Mouse (Mus musculus) urinary bladder, adult 2 months (tissue): ENCODE measurements around the gene Mettl5. TPM values are rescaled to one million over a fixed set of nuclear protein-coding genes. Genes with fewer than 3 reads are reported as not detected.
A peak's percentile ranks its signal among the peaks of the same experiment; 100 is the strongest.
"Not testable (repeated sequence)": the region's sequence is repeated elsewhere in the genome, so short reads cannot be mapped to it uniquely, and the experiment has no call there.

Experiments
- DNase-seq: peaks from one replicate; pipeline ENCODE4 v3.0.0; 2022; ENCODE audit warnings: low spot score
- polyA plus RNA-seq: library from polyadenylated mRNA; depleted of rRNA; stranded (reverse); fragments of >200 nt; gene quantifications from 2 replicates; pipeline ENCODE4 v1.2.3, GENCODE M21; 2012; rRNA removed

Mettl5 gene
- polyA plus RNA-seq: 17.2 and 17.5 TPM in 2 replicates

GRCm38 (mm10) chr2:69885451-69886305, at the start of gene Mettl5:
Mettl5 (minus strand) TSS chr2:69885615.
- peak; percentile 83 for DNase-seq

GRCm38 (mm10) chr2:69924943-69925342, 39.5 kb upstream of the Mettl5 start:
- DNase-seq: no peak

GRCm38 (mm10) chr2:69917301-69917700, 31.9 kb upstream of the Mettl5 start:
- DNase-seq: no peak

DNA sequence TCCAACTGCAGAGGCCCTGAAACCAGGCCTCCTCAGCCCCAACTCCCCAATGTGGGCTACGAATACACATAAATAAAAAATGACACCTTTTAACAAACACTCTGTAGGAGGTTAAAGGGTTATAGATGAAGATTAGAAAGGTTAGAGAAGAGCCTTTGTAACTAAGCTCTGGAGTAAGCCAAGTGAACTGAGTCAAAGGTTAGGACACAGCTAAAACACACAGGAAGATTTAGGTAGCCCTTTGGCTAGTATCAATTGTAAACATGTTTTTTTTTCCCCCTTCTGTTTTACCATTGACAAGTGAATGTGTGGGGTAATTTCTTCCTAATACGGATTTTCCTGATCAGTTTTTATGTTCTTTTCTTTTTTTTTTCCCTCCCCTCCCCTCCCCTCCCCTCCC, 27.4 kb upstream of the Mettl5 start:
- DNase-seq: no peak

GRCm38 (mm10) chr2:69907394-69907793, 22.0 kb upstream of the Mettl5 start:
- not testable (repeated sequence) for DNase-seq

DNA sequence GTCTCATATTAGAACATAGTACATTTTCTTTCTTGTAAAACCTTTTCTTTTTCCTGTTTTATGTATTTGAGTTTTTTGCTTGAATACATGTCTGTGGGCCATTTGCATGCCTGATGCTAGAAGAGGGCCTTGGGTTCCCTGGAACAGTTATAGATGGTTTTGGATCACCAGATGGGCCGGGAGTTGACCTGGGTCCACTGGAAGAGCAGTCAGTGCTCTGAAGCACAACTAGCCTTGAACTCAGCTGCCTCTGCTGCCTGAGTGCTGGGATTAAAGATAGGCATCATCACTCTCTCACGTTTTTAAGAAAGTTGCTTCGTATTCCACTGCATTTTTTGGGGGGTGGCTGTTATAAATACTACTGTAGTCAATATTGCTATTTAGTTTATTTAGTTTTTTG, 18.1 kb upstream of the Mettl5 start:
- no peak for DNase-seq

- DNase-seq: peak; percentile 47
These were observed 12.5 kb upstream of the Mettl5 start for GRCm38 (mm10) chr2:69897618-69898575.

DNA sequence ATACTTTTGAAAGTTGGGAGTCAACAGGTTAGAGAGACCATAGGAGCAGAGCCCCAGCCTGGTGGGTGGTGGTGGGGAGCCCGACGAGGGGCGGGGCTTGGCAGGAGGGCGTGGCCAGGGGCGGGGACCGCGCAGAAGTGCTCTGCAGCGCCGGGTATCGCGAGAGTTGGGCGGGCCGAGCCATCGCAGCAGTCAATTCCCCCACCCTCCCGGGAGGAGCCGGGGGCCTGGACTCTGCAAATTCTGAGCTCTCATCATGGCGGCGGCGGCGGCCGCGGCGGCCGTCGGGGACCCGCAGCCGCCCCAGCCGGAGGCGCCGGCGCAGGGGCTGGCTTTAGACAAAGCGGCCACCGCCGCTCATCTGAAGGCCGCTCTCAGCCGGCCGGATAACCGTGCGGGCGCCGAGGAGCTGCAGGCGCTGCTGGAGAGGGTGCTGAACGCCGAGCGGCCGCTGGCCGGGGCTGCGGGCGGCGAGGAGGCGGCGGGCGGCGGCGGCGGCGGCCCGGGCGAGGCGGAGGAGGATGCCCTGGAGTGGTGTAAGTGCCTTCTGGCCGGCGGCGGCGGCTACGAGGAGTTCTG, 11.7 kb upstream of the Mettl5 start, which contains the start of gene Ubr3:
Ubr3 (plus strand) TSS at position 208 of the 579 bp plus-strand sequence.
- DNase-seq: peak; percentile 96

GRCm38 (mm10) chr2:69896224-69896581, 10.8 kb upstream of the Mettl5 start:
- DNase-seq: no peak

DNA sequence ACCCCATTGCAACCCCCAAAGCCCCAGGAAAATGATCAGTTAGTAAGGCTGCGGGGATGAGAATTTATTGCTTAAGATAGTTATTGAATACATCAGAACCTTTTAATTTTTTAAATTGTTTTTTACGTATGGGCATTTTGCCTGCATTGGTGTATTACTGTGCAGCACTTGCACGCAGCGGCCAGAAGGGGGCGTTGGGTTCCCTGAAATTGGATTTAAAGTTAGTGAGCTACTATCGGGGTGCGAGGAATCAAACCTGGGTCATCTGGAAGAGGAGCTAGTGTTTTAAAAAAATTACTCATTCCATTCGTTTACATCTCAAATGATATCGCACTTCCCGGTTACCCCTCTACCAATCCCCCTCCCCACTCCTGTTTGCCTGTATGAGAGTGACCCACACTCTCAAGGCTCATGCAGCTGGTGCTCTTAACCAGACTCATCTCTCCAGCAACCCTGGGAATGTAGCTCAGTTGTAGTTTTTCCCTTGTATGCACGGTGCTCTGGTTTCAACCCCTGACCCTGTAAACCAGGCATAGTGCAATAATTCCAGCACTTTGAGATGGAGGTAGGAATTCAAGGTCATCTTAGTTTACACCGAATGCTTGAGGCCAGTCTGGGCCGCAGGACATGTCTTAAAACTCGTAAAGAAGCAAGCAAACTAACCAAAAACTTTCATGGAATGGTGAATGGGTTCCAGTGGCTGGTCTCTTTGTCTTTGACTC, 10.2 kb upstream of the Mettl5 start:
- no peak for DNase-seq

DNA sequence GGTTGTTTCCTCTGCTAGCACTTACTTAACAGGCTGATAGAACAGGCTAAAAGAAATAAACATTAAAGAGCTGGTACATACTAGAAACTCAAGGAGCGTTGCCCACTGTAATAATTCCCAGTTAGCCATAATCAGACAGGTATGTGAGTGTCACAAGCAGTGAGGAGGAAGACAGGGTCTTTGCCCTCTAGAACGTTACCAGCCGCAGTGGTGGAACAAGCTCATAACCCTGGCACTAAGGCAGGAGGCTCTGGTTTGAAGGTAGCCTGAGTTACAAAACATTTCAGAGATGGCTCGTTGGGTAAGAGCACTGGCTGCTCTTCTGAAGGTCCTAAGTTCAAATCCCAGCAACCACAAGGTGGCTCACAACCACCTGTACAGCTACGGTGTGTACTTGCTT, 8.5 kb upstream of the Mettl5 start:
- no peak for DNase-seq

- DNase-seq: no peak
These were observed 7.7 kb upstream of the Mettl5 start for GRCm38 (mm10) chr2:69893145-69893544.

DNA sequence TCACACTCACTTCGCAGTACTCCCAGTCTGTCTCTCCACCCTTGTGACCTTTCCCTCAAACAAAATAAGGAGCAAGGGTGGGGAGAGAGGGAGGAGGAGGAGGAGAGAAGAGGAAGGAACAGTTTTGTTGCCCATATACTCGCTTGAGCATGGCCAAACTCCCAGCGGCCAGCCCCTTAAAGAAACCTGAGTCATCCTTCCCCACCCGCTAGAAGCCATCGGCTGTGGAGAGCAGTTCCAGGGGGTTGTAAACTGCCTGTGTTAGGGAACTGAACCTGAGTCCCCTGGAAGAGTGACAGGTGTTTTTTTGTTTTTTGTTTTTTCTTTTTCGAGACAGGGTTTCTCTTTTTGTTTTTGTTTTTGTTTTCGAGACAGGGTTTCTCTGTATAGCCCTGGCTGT, 5.4 kb upstream of the Mettl5 start:
- DNase-seq: no peak

GRCm38 (mm10) chr2:69888957-69889356, 3.5 kb upstream of the Mettl5 start:
- no peak for DNase-seq

DNA sequence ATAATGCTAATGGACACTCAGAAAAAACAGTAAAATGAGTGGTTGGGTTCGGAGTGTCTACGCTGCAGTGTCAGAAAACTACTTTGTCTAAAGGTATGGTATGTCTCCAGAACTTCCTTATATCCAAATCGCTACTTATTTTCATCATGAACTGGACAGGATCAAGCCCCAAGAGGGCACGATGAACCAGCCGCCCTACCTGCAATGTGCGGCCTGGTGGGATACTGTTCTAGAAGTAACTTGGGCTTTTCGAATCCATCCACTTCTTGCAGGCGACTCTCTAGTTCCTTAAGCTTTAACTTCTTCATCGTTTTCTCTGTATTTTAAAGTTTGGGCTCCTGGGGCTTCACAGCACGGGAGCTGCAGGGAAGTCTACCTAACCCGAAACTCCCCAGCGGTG, 365 bp downstream of the Mettl5 start:
- no peak for DNase-seq

DNA sequence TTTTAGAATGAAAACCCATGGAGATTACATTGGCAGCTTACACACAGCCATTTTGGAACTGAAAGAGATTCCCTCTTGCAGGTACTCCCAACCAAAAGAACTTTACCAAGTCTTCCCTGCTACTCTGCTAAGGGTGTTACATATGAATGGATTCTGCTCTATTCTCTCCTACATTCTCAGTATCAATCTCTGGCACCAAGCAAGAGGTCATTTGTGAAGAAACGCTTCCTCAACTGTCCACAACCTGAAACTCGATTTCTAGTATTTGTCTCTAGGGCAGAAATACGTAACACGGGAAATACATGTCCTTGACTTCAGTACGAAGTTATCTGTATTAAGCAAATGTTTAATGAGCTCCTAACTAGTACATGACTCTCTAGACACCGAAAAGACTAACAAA, 834 bp downstream of the Mettl5 start:
- DNase-seq: no peak

- no peak for DNase-seq
These were observed 1.4 kb downstream of the Mettl5 start for GRCm38 (mm10) chr2:69883990-69884391.

GRCm38 (mm10) chr2:69862117-69862657, 23.2 kb downstream of the Mettl5 start:
- DNase-seq: no peak

GRCm38 (mm10) chr2:69861485-69862091, 23.8 kb downstream of the Mettl5 start, which contains the start of gene Ssb:
Ssb (plus strand) TSS chr2:69861562.
- DNase-seq: peak; percentile 80

DNA sequence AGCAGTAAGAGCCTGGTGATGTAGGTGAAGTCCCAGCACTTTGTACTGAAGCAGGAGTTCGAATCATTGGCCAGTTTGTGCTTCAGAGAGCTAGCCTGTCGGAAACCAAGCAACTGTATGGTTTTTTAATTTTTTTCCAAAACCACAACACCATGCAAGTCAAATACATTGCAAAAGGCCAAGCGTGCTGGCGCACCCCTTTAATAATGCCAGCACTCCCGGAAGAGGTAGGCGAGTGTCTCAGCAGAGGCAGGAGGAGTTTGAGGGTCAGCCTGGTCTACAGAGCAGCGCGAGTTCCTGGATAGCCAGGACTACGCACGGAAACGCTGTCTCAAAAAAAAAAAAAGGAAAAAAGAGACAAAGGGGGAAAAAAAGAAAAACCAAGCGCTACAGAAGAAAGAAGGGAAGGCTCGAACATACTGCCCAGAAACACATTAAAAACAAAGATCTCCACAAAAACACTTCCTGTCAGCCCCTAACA, 24.4 kb downstream of the Mettl5 start:
- no peak for DNase-seq

DNA sequence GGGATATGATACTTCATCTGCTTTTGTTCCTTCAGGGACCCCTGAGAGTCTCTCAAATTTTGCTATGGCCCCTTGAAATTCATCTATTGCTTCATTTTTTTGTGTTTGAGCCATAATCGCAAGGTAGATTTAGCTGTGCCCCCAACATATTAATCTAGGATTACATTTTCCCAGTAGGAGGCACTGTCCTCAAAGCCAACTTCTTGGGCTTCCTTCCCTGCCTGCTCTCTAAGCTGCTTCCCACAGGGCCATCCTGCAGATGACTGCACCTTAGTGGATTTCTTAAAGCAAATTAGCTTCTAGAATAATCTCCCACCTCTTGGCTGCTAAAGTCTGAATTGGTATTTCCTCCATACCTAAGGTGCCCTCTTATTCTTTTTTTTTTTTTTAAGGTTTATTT, 27.5 kb downstream of the Mettl5 start:
- DNase-seq: no peak
